Mouse (Mus musculus) cerebellum, adult 2 months (tissue): ENCODE measurements at regions not wholly inside any gene's neighbourhood (a gene's known extent, or its start where the extent isn't known, plus 50 kb on each side); places are given as distances from the start of the nearest gene placed in this dataset.
A peak's percentile ranks its signal among the peaks of the same experiment; 100 is the strongest.

Experiments used
- DNase-seq, 2 experiments: peaks; one replicate each; pipeline ENCODE4 v3.0.0; 2021
- H3K27ac ChIP-seq: fragments of 200-500 bp; 2 replicates; pipeline ENCODE4 v1.5.1; 2012; ENCODE audit warnings: low read length, control low read depth, inconsistent platforms; ENCODE audit not compliant: insufficient read depth
- H3K27me3 ChIP-seq: fragments of 200-500 bp; 2 replicates; pipeline ENCODE4 v1.6.1; 2012; ENCODE audit warnings: inconsistent platforms, mild to moderate bottlenecking, low read length, moderate library complexity; ENCODE audit not compliant: control insufficient read depth, insufficient read depth
- H3K4me1 ChIP-seq: fragments of 200-500 bp; 2 replicates; pipeline ENCODE4 v1.6.1; 2011; ENCODE audit warnings: low read length; ENCODE audit not compliant: control insufficient read depth, insufficient read depth
- H3K4me3 ChIP-seq: fragments of 200-500 bp; replicated peaks from 2 replicates; pipeline ENCODE3; 2011; ENCODE audit warnings: mild to moderate bottlenecking, low read depth, low read length, control low read depth; ENCODE audit not compliant: insufficient read depth
- CTCF ChIP-seq: fragments of 200-500 bp; IDR thresholded peaks from 2 replicates; pipeline ENCODE4 v1.5.1; 2011; ENCODE audit warnings: low read depth, mild to moderate bottlenecking, control low read depth, low read length, moderate library complexity, borderline replicate concordance; ENCODE audit not compliant: insufficient read depth
- POLR2A ChIP-seq: fragments of 200-500 bp; IDR thresholded peaks from 2 replicates; pipeline ENCODE4 v1.6.1; 2011; ENCODE audit warnings: low read length, control low read depth, borderline replicate concordance; ENCODE audit not compliant: insufficient read depth
- WGBS: fragments of 180-500 bp; shearing (Covaris S2); methylation state at CpG from one replicate; pipeline ENCODE4 v1.1.7; 2018; 5-methylcytosine and 5-hydroxymethylcytosine counted together

DNA sequence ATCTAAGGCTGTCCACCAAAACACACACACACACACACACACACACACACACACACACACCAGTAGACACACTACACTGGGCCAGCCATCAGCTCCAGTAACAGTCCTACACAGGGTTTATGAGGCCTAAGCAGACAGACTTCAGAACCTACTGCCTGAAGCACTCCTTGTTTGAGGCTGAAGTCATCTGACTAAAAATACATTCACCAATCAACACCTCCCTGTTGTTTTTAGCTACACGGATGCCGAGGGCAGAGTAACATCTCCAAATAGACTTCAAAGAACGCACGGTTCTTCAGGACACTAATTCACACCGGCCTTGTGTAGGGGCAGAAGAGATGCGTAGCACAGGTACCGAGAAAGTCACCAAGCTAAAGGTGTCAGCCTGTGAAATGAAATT, 282.2 kb downstream of the Pik3r1 start:
- 68% methylated on average over 7 of the region's 7 CpGs for WGBS
- peaks cover 41% of the 10 kb centered on the region for H3K4me1 ChIP-seq
- no peak overlapping the region for H3K4me3 ChIP-seq
- no peaks in the 10 kb centered on the region for H3K27me3 ChIP-seq
- H3K27ac ChIP-seq: peak overlapping the region; percentile 51
- TF ChIP-seq CTCF (no peak), POLR2A (no peak)
- no peak for DNase-seq

- no peaks in the 10 kb centered on the region for H3K27me3 ChIP-seq
- peak; percentile 68 to 74 for DNase-seq
- no peak overlapping the region for H3K4me3 ChIP-seq
- TF ChIP-seq POLR2A (no peak), CTCF (no peak)
- H3K27ac ChIP-seq: peak overlapping the region; percentile 56; the same call in 1 of the 2 replicates
- peaks cover 48% of the 10 kb centered on the region for H3K4me1 ChIP-seq
- 30% methylated on average over 3 of the region's 3 CpGs for WGBS
Observed at GRCm38 (mm10) chr13:101483816-101484215, 284.2 kb downstream of the Pik3r1 start.

DNA sequence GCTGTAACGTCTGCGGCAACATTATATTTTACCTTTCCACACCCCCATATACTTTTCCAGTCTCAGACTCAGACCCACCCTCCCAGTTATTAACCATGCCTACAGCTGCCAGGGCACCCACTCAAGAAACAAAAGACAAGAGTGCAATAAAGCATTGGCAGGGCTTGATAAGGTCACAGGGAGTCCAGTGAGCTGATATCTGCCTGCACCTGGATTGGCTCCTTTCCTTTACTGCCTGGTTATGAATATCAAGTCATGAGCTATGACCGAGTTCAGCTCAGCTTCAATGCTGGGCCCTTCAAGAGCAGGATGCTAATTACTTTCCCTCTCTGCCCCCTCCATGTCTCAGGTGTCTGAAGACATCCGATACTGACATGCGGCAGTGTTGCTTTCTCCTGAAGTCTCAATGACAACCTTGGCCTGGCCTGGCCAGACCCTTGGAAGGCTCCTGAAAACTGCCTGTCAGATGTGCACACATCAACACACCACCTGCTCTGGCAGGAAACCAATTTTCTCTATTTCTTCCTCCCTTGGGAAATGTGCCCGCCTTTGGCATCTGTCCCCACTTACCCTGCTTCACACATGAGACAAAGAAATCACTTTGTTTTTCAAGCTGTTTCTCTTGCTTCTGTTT, 286.3 kb downstream of the Pik3r1 start:
- TF ChIP-seq CTCF: no peak
- 80% methylated on average over 6 of the region's 6 CpGs for WGBS
- Histone ChIP-seq H3K4me3 (no peak overlapping the region), H3K27ac (no peak overlapping the region), H3K4me1 (peaks cover 37% of the 10 kb centered on the region), H3K27me3 (no peaks in the 10 kb centered on the region)
- DNase-seq: peak; percentile 51 to 53

DNA sequence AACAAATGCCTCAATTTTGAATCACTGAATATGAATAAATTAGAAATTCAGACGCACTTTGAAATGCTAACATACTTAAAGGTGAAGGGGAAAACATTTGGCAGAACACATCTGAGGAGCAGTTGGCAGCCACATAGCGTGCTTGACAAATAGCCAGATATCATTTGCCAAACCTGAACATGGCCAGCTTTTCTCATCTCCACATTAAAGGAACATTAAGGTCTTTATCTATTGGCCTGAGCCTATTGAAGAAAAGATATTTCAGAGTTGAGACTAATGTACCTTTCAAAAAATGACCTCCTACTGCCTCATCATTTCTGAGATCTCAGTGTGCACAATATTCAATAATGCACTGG, 288.7 kb downstream of the Pik3r1 start:
- Histone ChIP-seq H3K4me3 (no peak overlapping the region), H3K4me1 (peaks cover 31% of the 10 kb centered on the region), H3K27me3 (no peaks in the 10 kb centered on the region), H3K27ac (peak overlapping the region; percentile 88)
- TF ChIP-seq CTCF: no peak
- TF ChIP-seq POLR2A: no peak
- peak; percentile 85 to 90 for DNase-seq
- WGBS: 9% methylated on average over 2 of the region's 2 CpGs

- H3K27ac ChIP-seq: peak overlapping the region; percentile 88
- WGBS: 56% methylated on average over 4 of the region's 4 CpGs
- H3K27me3 ChIP-seq: no peaks in the 10 kb centered on the region
- H3K4me1 ChIP-seq: peaks cover 26% of the 10 kb centered on the region
- no peak for TF ChIP-seq CTCF
- TF ChIP-seq POLR2A: no peak
- DNase-seq: no peak
- no peak overlapping the region for H3K4me3 ChIP-seq
Observed at GRCm38 (mm10) chr13:101478608-101479296, 289.3 kb downstream of the Pik3r1 start.

- no peak for DNase-seq
- H3K27me3 ChIP-seq: no peaks in the 10 kb centered on the region
- TF ChIP-seq CTCF (no peak), POLR2A (no peak)
Observed at GRCm38 (mm10) chr13:101473349-101473748, 294.7 kb downstream of the Pik3r1 start.

DNA sequence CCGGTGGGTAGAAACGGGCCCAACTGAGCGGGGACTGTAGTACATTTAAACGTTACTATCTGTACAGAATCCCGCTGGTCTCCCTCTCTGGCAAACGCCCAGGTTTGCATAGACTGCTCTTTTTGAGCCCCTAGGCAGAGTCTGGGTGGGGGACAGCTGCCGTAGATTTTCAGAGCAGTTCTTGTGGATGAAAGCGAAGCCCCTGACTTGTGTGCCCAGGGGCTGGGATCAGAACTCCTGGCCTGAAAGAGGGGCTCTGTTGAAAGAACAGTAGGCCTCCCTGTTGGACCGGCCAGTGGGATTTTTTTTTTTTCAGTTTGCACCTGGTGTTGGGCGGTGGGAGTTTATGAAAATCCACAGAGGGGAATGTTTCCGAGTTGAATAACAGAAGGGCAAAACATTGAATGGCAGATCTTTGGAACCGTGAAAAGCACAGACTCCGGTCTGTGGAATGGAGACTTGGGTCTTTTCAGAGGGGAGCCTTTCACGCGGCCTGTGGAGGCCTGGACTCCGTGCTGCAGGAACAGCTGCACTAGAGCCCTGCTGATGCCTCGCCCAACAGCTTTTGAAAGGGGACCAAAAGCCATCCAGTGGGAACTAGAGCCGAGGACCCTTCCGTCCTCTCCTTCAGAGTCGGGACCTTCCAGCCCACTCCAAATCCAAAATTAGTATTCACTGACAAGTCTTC, 297.3 kb downstream of the Pik3r1 start:
- no peak overlapping the region for H3K4me3 ChIP-seq
- H3K27ac ChIP-seq: no peak overlapping the region
- H3K27me3 ChIP-seq: no peaks in the 10 kb centered on the region
- TF ChIP-seq POLR2A (no peak), CTCF (no peak)
- DNase-seq: no peak
- H3K4me1 ChIP-seq: no peaks in the 10 kb centered on the region
- WGBS: 60% methylated on average over 20 of the region's 20 CpGs

More at GRCm38 (mm10) chr13:101473349-101473748, 294.7 kb downstream of the Pik3r1 start:
- Histone ChIP-seq H3K4me3 (no peak overlapping the region), H3K27ac (no peak overlapping the region), H3K4me1 (no peaks in the 10 kb centered on the region)
- 95% methylated on average over 8 of the region's 8 CpGs for WGBS

DNA sequence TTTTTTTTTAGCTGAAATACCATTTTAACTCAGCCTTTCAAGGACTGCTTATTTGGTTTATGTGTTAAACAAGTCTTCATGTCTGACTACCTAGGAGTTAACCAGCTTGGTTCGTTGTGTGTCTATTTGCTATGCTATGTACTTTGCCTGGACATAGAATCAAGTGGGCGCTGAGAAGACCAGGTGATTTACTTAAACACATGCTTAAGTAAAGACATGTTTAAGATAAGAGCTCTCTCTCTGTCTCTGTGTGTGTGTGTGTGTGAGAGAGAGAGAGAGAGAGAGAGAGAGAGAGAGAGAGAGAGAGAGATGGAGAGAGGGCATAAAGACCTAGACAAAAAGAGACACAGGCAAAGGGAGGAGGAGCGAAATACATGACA, 302.3 kb downstream of the Pik3r1 start:
- no peak overlapping the region for H3K27ac ChIP-seq
- H3K4me1 ChIP-seq: no peaks in the 10 kb centered on the region
- H3K27me3 ChIP-seq: no peaks in the 10 kb centered on the region
- TF ChIP-seq CTCF (no peak), POLR2A (no peak)
- no peak overlapping the region for H3K4me3 ChIP-seq
- WGBS: 89% methylated on average over 3 of the region's 3 CpGs
- no peak for DNase-seq
